Mouse (Mus musculus) erythroblast, embryonic 14.5 days (primary cell): ENCODE results near the gene Tsc2. TPM values are rescaled to one million over a fixed set of nuclear protein-coding genes. Genes with fewer than 3 reads are reported as not detected.

Experiments
- H3K27me3 ChIP-seq: 2 replicates; pipeline ENCODE4 v1.6.1; 2012; ENCODE audit warnings: inconsistent platforms; ENCODE audit not compliant: control insufficient read depth
- H3K36me3 ChIP-seq: 2 replicates; pipeline ENCODE4 v1.6.1; 2012; ENCODE audit warnings: mild to moderate bottlenecking, inconsistent platforms; ENCODE audit not compliant: control insufficient read depth
- H3K4me1 ChIP-seq: 2 replicates; pipeline ENCODE4 v1.6.1; 2012; ENCODE audit warnings: inconsistent platforms; ENCODE audit not compliant: control insufficient read depth
- H3K4me3 ChIP-seq: replicated peaks from 2 replicates; pipeline ENCODE3; 2012; ENCODE audit warnings: moderate library complexity, mild to moderate bottlenecking, inconsistent platforms
- H3K9me3 ChIP-seq: 2 replicates; pipeline ENCODE4 v1.6.1; 2012; ENCODE audit warnings: low read length, inconsistent platforms, mixed read lengths; ENCODE audit not compliant: control insufficient read depth
- GATA1 ChIP-seq: IDR thresholded peaks from 2 replicates; pipeline ENCODE4 v1.6.1; 2012; ENCODE audit warnings: low read length, inconsistent platforms, mixed read lengths
- TAL1 ChIP-seq: IDR thresholded peaks from 3 replicates; pipeline ENCODE4 v1.6.1; 2012; ENCODE audit warnings: low read length, inconsistent platforms, mixed read lengths
- polyA plus RNA-seq: library from polyadenylated mRNA; stranded (reverse); fragments of >175 nt; gene quantifications from 2 replicates; pipeline ENCODE4 v1.2.3, GENCODE M21; 2012

Tsc2 gene
- polyA plus RNA-seq, 1 experiment: 4.0 TPM

DNA sequence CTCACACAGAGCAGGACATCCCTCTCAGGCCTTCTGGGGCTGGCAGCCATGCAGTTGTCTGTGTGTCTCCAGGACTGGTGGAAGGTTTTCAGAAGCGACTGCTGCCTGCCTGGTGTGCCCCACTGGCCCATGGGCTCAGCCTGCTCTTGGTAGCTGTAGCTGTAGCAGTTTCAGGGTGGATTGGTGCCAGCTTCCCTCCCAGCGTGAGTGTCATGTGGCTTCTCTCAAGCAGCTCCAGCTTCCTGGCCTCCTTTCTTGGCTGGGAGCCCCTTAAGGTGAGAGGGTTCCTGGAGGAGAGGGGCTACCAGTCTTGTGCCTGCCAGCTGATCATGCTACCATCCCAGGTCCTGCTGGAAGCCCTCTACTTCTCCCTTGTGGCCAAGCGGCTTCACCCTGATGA is 41.5 kb downstream of the Tsc2 start:
- Histone ChIP-seq H3K4me3 (no peak overlapping the region), H3K4me1 (no peaks in the 10 kb centered on the region), H3K9me3 (no peaks in the 10 kb centered on the region), H3K27me3 (no peaks in the 10 kb centered on the region), H3K36me3 (peaks cover 63% of the 10 kb centered on the region)
- TF ChIP-seq TAL1 (no peak), GATA1 (no peak)

- TF ChIP-seq GATA1 (no peak), TAL1 (no peak)
- Histone ChIP-seq H3K27me3 (no peaks in the 10 kb centered on the region), H3K4me1 (no peaks in the 10 kb centered on the region), H3K36me3 (peaks cover 34% of the 10 kb centered on the region), H3K9me3 (no peaks in the 10 kb centered on the region), H3K4me3 (no peak overlapping the region)
Measured at GRCm38 (mm10) chr17:24586532-24586931, 45.9 kb downstream of the Tsc2 start.

DNA sequence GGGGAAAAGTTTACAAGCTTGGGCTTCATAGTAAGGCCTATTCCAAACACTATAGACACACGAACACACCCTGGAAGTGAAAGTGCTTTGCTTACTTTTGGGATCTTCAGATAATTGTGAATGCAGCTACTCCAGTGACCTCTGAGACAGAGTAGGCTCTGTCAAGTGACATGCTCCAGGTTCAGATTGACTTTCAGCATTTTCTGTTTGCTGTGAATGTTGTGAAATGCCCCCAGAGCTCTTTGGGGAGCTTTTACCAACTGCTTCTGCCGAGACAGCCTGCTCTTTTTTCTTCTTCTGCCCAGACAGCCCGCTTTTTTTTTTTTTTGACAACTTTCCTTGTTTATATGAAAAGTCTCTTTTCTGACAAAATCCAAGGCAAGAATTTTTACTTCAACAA is 47.9 kb downstream of the Tsc2 start:
- Histone ChIP-seq H3K27me3 (no peaks in the 10 kb centered on the region), H3K4me1 (no peaks in the 10 kb centered on the region), H3K9me3 (no peaks in the 10 kb centered on the region), H3K4me3 (no peak overlapping the region), H3K36me3 (peaks cover 42% of the 10 kb centered on the region)
- TF ChIP-seq TAL1 (no peak), GATA1 (no peak)

DNA sequence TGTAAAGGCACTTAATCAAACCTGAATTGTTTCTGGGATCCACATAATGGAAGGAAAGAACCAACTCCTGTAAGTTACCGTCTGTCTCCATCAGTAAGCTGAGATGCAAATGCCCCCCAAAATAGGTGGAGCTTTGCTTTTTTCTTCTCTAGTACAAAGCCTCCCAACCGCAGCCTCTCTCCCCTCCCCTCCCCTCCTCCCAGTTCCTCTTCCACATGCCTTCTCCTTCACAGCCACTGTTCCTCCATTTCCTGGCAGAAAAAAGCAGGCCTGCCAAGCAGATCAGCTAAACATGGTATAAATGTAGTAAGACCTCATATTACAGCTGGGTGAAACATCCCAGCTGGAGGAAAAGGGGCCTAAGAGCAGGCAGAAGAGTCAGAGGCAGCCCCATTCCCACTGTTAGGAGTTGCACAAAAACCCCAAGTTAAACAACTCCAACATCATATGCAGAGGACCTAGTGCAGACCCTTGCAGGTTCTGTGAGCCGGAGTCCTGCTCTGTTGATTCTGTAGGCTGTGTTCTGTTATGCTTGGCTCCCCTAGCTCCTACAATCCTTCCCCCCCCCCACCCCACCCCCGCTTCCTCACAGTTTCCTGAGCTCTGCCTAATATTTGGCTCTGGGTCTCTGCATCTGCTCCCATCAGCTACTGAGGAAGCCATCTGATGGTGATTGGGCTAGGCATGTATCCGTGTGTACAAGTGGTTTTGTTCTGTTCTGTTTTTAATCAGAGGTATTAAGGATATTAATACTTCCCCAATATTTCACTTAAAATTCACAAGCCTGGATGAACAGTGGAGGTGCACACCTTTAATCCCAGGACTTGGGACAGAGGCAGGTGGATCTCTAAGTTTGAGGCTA is 48.6 kb downstream of the Tsc2 start:
- TF ChIP-seq TAL1 (no peak), GATA1 (no peak)
- Histone ChIP-seq H3K9me3 (no peaks in the 10 kb centered on the region), H3K27me3 (no peaks in the 10 kb centered on the region), H3K4me3 (no peak overlapping the region), H3K36me3 (peaks cover 40% of the 10 kb centered on the region), H3K4me1 (no peaks in the 10 kb centered on the region)

GRCm38 (mm10) chr17:24580287-24580686 is 52.1 kb downstream of the Tsc2 start:
- no peak for TF ChIP-seq GATA1
- no peak for TF ChIP-seq TAL1
- Histone ChIP-seq H3K4me3 (no peak overlapping the region), H3K36me3 (peaks cover 28% of the 10 kb centered on the region), H3K27me3 (no peaks in the 10 kb centered on the region), H3K4me1 (no peaks in the 10 kb centered on the region), H3K9me3 (no peaks in the 10 kb centered on the region)

- peaks cover 31% of the 10 kb centered on the region for H3K36me3 ChIP-seq
- H3K4me1 ChIP-seq: no peaks in the 10 kb centered on the region
- TF ChIP-seq GATA1 (no peak), TAL1 (no peak)
- H3K9me3 ChIP-seq: no peaks in the 10 kb centered on the region
- no peak overlapping the region for H3K4me3 ChIP-seq
- no peaks in the 10 kb centered on the region for H3K27me3 ChIP-seq
Measured at GRCm38 (mm10) chr17:24579532-24579931, 52.9 kb downstream of the Tsc2 start.

- no peak overlapping the region for H3K4me3 ChIP-seq
- H3K27me3 ChIP-seq: no peaks in the 10 kb centered on the region
- H3K4me1 ChIP-seq: peaks cover 3% of the 10 kb centered on the region; the same call in 1 of the 2 replicates
- H3K9me3 ChIP-seq: no peaks in the 10 kb centered on the region
- no peak for TF ChIP-seq TAL1
- no peak for TF ChIP-seq GATA1
- peaks cover 48% of the 10 kb centered on the region for H3K36me3 ChIP-seq
Measured at GRCm38 (mm10) chr17:24573811-24574210, 58.6 kb downstream of the Tsc2 start.

DNA sequence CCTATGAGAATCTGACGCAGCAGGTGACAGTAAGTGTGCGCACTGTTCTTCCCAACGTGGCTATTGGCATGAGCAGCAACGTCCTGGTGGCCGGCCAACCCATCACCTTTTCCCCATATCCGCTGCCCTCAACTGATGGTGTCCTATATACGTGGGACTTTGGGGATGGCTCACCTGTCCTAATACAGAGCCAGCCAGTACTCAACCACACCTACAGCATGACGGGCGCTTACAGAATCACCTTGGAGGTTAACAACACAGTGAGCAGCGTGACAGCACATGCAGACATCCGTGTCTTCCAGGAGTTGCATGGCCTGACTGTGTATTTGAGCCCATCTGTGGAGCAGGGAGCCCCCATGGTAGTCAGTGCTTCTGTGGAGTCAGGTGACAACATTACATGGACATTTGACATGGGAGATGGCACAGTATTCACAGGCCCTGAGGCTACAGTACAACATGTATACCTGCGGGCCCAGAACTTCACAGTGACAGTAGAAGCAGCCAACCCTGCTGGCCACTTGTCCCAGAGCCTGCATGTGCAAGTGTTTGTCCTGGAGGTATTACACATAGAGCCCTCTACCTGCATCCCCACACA is 59.7 kb downstream of the Tsc2 start:
- TF ChIP-seq GATA1: no peak
- TF ChIP-seq TAL1: no peak
- Histone ChIP-seq H3K36me3 (peaks cover 52% of the 10 kb centered on the region), H3K9me3 (no peaks in the 10 kb centered on the region), H3K4me1 (peaks cover 3% of the 10 kb centered on the region; the same call in 1 of the 2 replicates), H3K4me3 (no peak overlapping the region), H3K27me3 (no peaks in the 10 kb centered on the region)

- H3K27me3 ChIP-seq: no peaks in the 10 kb centered on the region
- peaks cover 65% of the 10 kb centered on the region for H3K36me3 ChIP-seq
- TF ChIP-seq TAL1 (no peak), GATA1 (no peak)
- no peak overlapping the region for H3K4me3 ChIP-seq
- H3K9me3 ChIP-seq: no peaks in the 10 kb centered on the region
- peaks cover 21% of the 10 kb centered on the region for H3K4me1 ChIP-seq
Measured at GRCm38 (mm10) chr17:24569837-24570236, 62.6 kb downstream of the Tsc2 start.
